ENCODE assay signal across 1 mouse cellular context in genomic region chr4:97805255-97805654, GRCm38 (mm10).
TF ChIP-seq lines count a peak whose summit lies in the region.

No protein-coding gene starts in this region.

TF ChIP-seq in MEL, 35 proteins besides CTCF, POLR2A, EP300 and RAD21 (continued from another document):
- TF ChIP-seq MEF2A (IDR thresholded peaks at IDR 0.05; ENCODE audit: extremely low read depth, insufficient replicate concordance, low read depth, low read length, poor library complexity, severe bottlenecking), result no peak
- TF ChIP-seq ETS1 (IDR thresholded peaks at IDR 0.05; ENCODE audit: low read depth, low read length), result no peak
- no peak for TF ChIP-seq UBTF (IDR thresholded peaks at IDR 0.05; ENCODE audit: borderline replicate concordance, insufficient read depth, low read depth, low read length)
- no peak for TF ChIP-seq ZNF384 (IDR thresholded peaks at IDR 0.05; ENCODE audit: low read depth, low read length)
